ENCODE assay signal across 18 mouse cellular contexts in genomic region chr5:100393681-100394080, GRCm38 (mm10). TPM values are rescaled to one million over a fixed set of nuclear protein-coding genes. Genes with fewer than 3 reads are reported as not detected.
A peak's percentile ranks its signal among the peaks of the same experiment; 100 is the strongest.
DNase-seq lines count a peak whose midpoint lies in the region; ATAC-seq and TF ChIP-seq lines count a peak whose summit lies in the region.
"Had no signal": no experiment of that assay in that cellular context is flagged by ENCODE, and none has a peak within 500 bp of the region (broad histone marks: within the 10 kb centered on the region; RNA-seq: fewer than 3 reads in every experiment).

No protein-coding gene starts in this region.

- H3K4me2 ChIP-seq in CH12.LX (ENCODE audit: insufficient read depth, low read depth, poor library complexity, severe bottlenecking) = no peak overlapping the region
- H3K4me2 ChIP-seq in hindbrain, embryonic 16.5 days (ENCODE audit: low read length) = no peak overlapping the region
- H3K4me2 ChIP-seq: embryonic facial prominence, embryonic 12.5 days; intestine, embryonic 15.5 days; liver, embryonic 13.5 days had no signal

- dilution Hi-C loops in CH12.LX (cut with MboI; ENCODE audit: extremely low pct_ligation_motif_present, extremely low pct_unique_long_range_greater_than_20kb, low sequenced_read_pairs) = no loop called here

- H3K9ac ChIP-seq in CH12.LX (ENCODE audit: insufficient read depth, low read depth) = no peak overlapping the region
- H3K9ac ChIP-seq in hindbrain, embryonic 16.5 days (ENCODE audit: low read depth, low read length) = no peak overlapping the region
- H3K9ac ChIP-seq: embryonic facial prominence, embryonic 12.5 days; intestine, embryonic 15.5 days; liver, embryonic 13.5 days had no signal

- in situ Hi-C loops in CH12.LX (cut with MboI; ENCODE audit: low pct_ligation_motif_present, low pct_unique_long_range_greater_than_20kb, low sequenced_read_pairs) = no loop called here

- no peak overlapping the region for H3K27ac ChIP-seq in left cerebral cortex, adult 2 months
- H3K27ac ChIP-seq in CH12.LX (ENCODE audit: insufficient read depth, low read depth) = no peak overlapping the region
- no peak overlapping the region for H3K27ac ChIP-seq in hindbrain, embryonic 16.5 days (ENCODE audit: low read depth, low read length)
- H3K27ac ChIP-seq: embryonic facial prominence, embryonic 12.5 days; forebrain, embryonic 10.5 days; intestine, embryonic 15.5 days; limb, embryonic 10.5 days; liver, embryonic 13.5 days had no signal

- DNase-seq in left cerebral cortex, adult 2 months (ENCODE audit: extremely low spot score in 1 of 2, low spot score in 2 of 2) = no peak
- no peak for DNase-seq in left cerebral cortex, adult 11 months (ENCODE audit: low spot score)
- DNase-seq in CH12.LX (ENCODE audit: extremely low read depth) (no peak), R1 (ENCODE audit: low read depth, low spot score) (peak; percentile 49)
- no peak for DNase-seq in adrenal gland, postnatal 10 days
- DNase-seq: cerebellum, postnatal 25 days; kidney, postnatal 14 days; liver, embryonic 13.5 days; right cerebral cortex, postnatal 4 days; thymus, adult 2 months had no signal

- H3K4me1 ChIP-seq in CH12.LX (ENCODE audit: control insufficient read depth in 1 of 2, insufficient read depth in 2 of 2) = no peaks in the 10 kb centered on the region
- no peaks in the 10 kb centered on the region for H3K4me1 ChIP-seq in hindbrain, embryonic 16.5 days (ENCODE audit: control insufficient read depth, insufficient read depth, low read depth, low read length)
- H3K4me1 ChIP-seq: embryonic facial prominence, embryonic 12.5 days; forebrain, embryonic 10.5 days; intestine, embryonic 15.5 days; limb, embryonic 10.5 days; liver, embryonic 13.5 days had no signal

- no peak overlapping the region for H3K4me3 ChIP-seq in left cerebral cortex, adult 2 months
- H3K4me3 ChIP-seq in CH12.LX (replicated peaks in 1 of 3; ENCODE audit: low read depth in 2 of 3, low read length in 2 of 3, poor library complexity in 1 of 3) = no peak overlapping the region
- H3K4me3 ChIP-seq in hindbrain, embryonic 16.5 days (ENCODE audit: low read length) = no peak overlapping the region
- H3K4me3 ChIP-seq: embryonic facial prominence, embryonic 12.5 days; forebrain, embryonic 10.5 days; intestine, embryonic 15.5 days; limb, embryonic 10.5 days; liver, embryonic 13.5 days had no signal

- no peak for TF ChIP-seq EP300 in CH12.LX (IDR thresholded peaks at IDR 0.05; ENCODE audit: low read length)

- ATAC-seq in megakaryocyte-erythroid progenitor cell, adult 5-6 weeks (replicated peaks; ENCODE audit: low FRiP score, low TSS enrichment, poor library complexity, severe bottlenecking) = 0 out of 2 replicates have a peak, but pooled peaks have one; percentile 47
- ATAC-seq in hindbrain, embryonic 16.5 days = no peak
- ATAC-seq: activated CD4-positive, CD25-positive, alpha-beta regulatory T cell, adult 4 months; intestine, embryonic 15.5 days; midbrain, embryonic 16.5 days had no signal

- no peaks in the 10 kb centered on the region for H3K9me3 ChIP-seq in CH12.LX (replicated peaks; ENCODE audit: low read length)
- H3K9me3 ChIP-seq in hindbrain, embryonic 16.5 days (ENCODE audit: control insufficient read depth, low read length) = no peaks in the 10 kb centered on the region
- H3K9me3 ChIP-seq: embryonic facial prominence, embryonic 12.5 days; forebrain, embryonic 10.5 days; intestine, embryonic 15.5 days; limb, embryonic 10.5 days; liver, embryonic 13.5 days had no signal

- intact Hi-C loops in left cerebral cortex, adult 2 months (cut with DNase I) = no loop called here

- peaks cover 60 to 95% of the 10 kb centered on the region in 2 experiments for H3K36me3 ChIP-seq in CH12.LX (replicated peaks in 1 of 2; ENCODE audit: control insufficient read depth in 1 of 2, insufficient read depth in 1 of 2, low read length in 1 of 2)
- H3K36me3 ChIP-seq in hindbrain, embryonic 16.5 days (ENCODE audit: control insufficient read depth, insufficient read depth, low read length) = peaks cover 39% of the 10 kb centered on the region

- no peaks in the 10 kb centered on the region for H3K27me3 ChIP-seq in CH12.LX (replicated peaks)
- no peaks in the 10 kb centered on the region for H3K27me3 ChIP-seq in hindbrain, embryonic 16.5 days (replicated peaks; ENCODE audit: control insufficient read depth, insufficient read depth, low read length)
- H3K27me3 ChIP-seq: embryonic facial prominence, embryonic 12.5 days; intestine, embryonic 15.5 days; liver, embryonic 13.5 days had no signal

- TF ChIP-seq POLR2A in CH12.LX (IDR thresholded peaks at IDR 0.05; ENCODE audit: low read depth, low read length) = no peak

- no peak; the same call in 1 of the 2 replicates for TF ChIP-seq RAD21 in CH12.LX (IDR thresholded peaks at IDR 0.05; ENCODE audit: low read depth, low read length)

- WGBS in hindbrain, embryonic 16.5 days = 79% methylated on average over 3 of the region's 3 CpGs

- TF ChIP-seq CTCF in left cerebral cortex, adult 2 months (IDR thresholded peaks at IDR 0.05) = peak; percentile 23
- peak in 1 of 2 experiments; percentile 33; a peak in 2 of 4 replicates for TF ChIP-seq CTCF in CH12.LX (conservative IDR thresholded peaks at IDR 0.05 in 1 of 2, IDR thresholded peaks at IDR 0.05 in 1 of 2; ENCODE audit: low read depth in 2 of 2, low read length in 2 of 2)

- H3K79me2 ChIP-seq in CH12.LX (replicated peaks; ENCODE audit: control insufficient read depth, extremely low read depth, insufficient read depth, poor library complexity, severe bottlenecking) = no peaks in the 10 kb centered on the region

TF ChIP-seq in CH12.LX, 34 proteins besides CTCF, POLR2A, EP300 and RAD21:
- TF ChIP-seq TCF12 (IDR thresholded peaks at IDR 0.05; ENCODE audit: low read depth, low read length) = no peak
- TF ChIP-seq BHLHE40 (IDR thresholded peaks at IDR 0.05; ENCODE audit: low read depth, low read length) = no peak
- TF ChIP-seq CHD1 (IDR thresholded peaks at IDR 0.05; ENCODE audit: low read depth, low read length) = no peak
- no peak for TF ChIP-seq JUN (IDR thresholded peaks at IDR 0.05; ENCODE audit: insufficient read depth, low read depth, low read length)
- peak; percentile 77 for TF ChIP-seq ZNF384 (IDR thresholded peaks at IDR 0.05; ENCODE audit: low read depth, low read length)
- TF ChIP-seq IRF4 (IDR thresholded peaks at IDR 0.05; ENCODE audit: low read depth, low read length) = no peak
- no peak for TF ChIP-seq MAX (IDR thresholded peaks at IDR 0.05; ENCODE audit: low read length)
- TF ChIP-seq SMC3 (IDR thresholded peaks at IDR 0.05; ENCODE audit: low read depth, low read length) = peak; percentile 8; the same call in 1 of the 2 replicates
- TF ChIP-seq SIN3A (IDR thresholded peaks at IDR 0.05; ENCODE audit: low read length) = no peak

RNA-seq across cellular contexts. Expression of gene Sec31a, which starts 22.4 kb away (rescaled TPM):
- total RNA-seq in left cerebral cortex, adult 2 months (2021) = 100 to 1,000 TPM; 118 to 122 TPM
- total RNA-seq in CH12.LX (2012; rRNA removed) (52.2 and 69.1 TPM in 2 replicates), CH12.LX (2014; rRNA removed) (48.2 and 48.5 TPM in 2 replicates)
- polyA plus RNA-seq in CH12.LX (2012; ENCODE audit: insufficient read length, low read depth) = 131 and 161 TPM in 2 replicates
- 121 and 126 TPM in 2 replicates for total RNA-seq in megakaryocyte-erythroid progenitor cell, adult 5-6 weeks (2014; fragmentation: Nextera tagmentation)
- 95.7 and 121 TPM in 2 replicates for total RNA-seq in megakaryocyte-erythroid progenitor cell, adult 5-6 weeks (2017)
- polyA plus RNA-seq in hindbrain, embryonic 16.5 days (2015; fragmentation: Nextera tagmentation; extraction: Ambion mirVana) = 84.2 and 108 TPM in 2 replicates
- total RNA-seq in adrenal gland, postnatal 10 days (2021) = 100 to 1,000 TPM; 149 to 150 TPM
